In the genomic region with DNA sequence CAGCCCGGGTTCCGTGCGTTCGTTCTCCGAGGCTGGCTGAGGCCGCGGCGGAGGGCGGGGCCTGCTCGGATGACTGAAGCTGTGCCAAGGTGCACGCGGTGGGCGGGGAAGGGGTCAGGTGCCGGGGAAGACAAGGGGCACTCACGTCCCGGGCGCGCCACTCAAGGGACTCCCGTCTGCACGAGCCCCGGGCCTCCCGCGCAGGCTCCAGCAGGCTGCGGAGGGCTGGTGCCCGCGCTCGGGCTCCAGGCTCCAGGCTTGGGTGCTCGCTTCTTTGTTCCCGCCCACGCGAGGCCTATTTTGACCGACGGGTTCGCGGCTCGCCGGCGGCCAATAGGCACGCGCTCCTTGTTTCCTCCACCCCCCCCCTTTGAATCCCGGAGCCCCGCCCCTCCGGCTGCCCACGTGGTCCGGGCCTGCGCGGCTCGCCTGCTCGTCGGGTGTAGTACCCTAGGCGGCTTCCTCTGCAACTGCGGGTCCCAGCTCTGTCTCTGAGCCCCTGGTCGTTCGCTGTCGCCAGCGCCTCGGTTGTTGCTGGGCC, we compare ENCODE assay signal across 7 mouse cellular contexts. TPM values are rescaled to one million over a fixed set of nuclear protein-coding genes. Genes with fewer than 3 reads are reported as not detected.
DNase-seq lines count a peak whose midpoint lies in the region; ATAC-seq and TF ChIP-seq lines count a peak whose summit lies in the region.

A gene (minus strand): TSS at position 63 of the 541 bp plus-strand sequence.
A gene (plus strand): TSS at position 384 of the 541 bp plus-strand sequence.

- H3K27me3 ChIP-seq in embryonic facial prominence, embryonic 11.5 days (ENCODE audit: control insufficient read depth, insufficient read depth, low read length): no peaks in the 10 kb centered on the region
- no peaks in the 10 kb centered on the region for H3K27me3 ChIP-seq in kidney, adult 2 months (replicated peaks; ENCODE audit: control insufficient read depth, insufficient read depth, low read length)
- H3K27me3 ChIP-seq in limb, embryonic 12.5 days: no peaks in the 10 kb centered on the region
- no peaks in the 10 kb centered on the region for H3K27me3 ChIP-seq in midbrain, embryonic 15.5 days (replicated peaks)
- no peaks in the 10 kb centered on the region for H3K27me3 ChIP-seq in spleen, adult 2 months (ENCODE audit: control insufficient read depth, insufficient read depth, low read length)

- no peaks in the 10 kb centered on the region for H3K4me1 ChIP-seq in embryonic facial prominence, embryonic 11.5 days (ENCODE audit: control insufficient read depth, insufficient read depth, low read length)
- peaks cover 16% of the 10 kb centered on the region for H3K4me1 ChIP-seq in kidney, adult 2 months (ENCODE audit: control insufficient read depth, insufficient read depth, low read length)
- peaks cover 30% of the 10 kb centered on the region for H3K4me1 ChIP-seq in limb, embryonic 12.5 days (replicated peaks)
- peaks cover 52% of the 10 kb centered on the region for H3K4me1 ChIP-seq in midbrain, embryonic 15.5 days
- H3K4me1 ChIP-seq in spleen, adult 2 months (ENCODE audit: control insufficient read depth, insufficient read depth, insufficient read length): peaks cover 11% of the 10 kb centered on the region

- peak within 1 kb of the TSS; percentile 99 for H3K9ac ChIP-seq in embryonic facial prominence, embryonic 11.5 days (replicated peaks; ENCODE audit: low read length)
- H3K9ac ChIP-seq in limb, embryonic 12.5 days (replicated peaks): peak within 1 kb of the TSS; percentile 99
- peak within 1 kb of the TSS; percentile 99 for H3K9ac ChIP-seq in midbrain, embryonic 15.5 days

- H3K27ac ChIP-seq in embryonic facial prominence, embryonic 11.5 days (replicated peaks; ENCODE audit: low read depth, low read length): peak within 1 kb of the TSS; percentile 97
- H3K27ac ChIP-seq in kidney, adult 2 months (ENCODE audit: insufficient read depth, low read depth, low read length): peak within 1 kb of the TSS; percentile 96
- H3K27ac ChIP-seq in limb, embryonic 12.5 days: peak within 1 kb of the TSS; percentile 99
- peak within 1 kb of the TSS; percentile 100 for H3K27ac ChIP-seq in midbrain, embryonic 15.5 days
- peak within 1 kb of the TSS; percentile 97 for H3K27ac ChIP-seq in spleen, adult 2 months (ENCODE audit: insufficient read depth, low read length)

- peak within 1 kb of the TSS; percentile 84 for H3K4me2 ChIP-seq in embryonic facial prominence, embryonic 11.5 days (ENCODE audit: low read depth, low read length)
- H3K4me2 ChIP-seq in limb, embryonic 12.5 days: peak within 1 kb of the TSS; percentile 97
- H3K4me2 ChIP-seq in midbrain, embryonic 15.5 days: peak within 1 kb of the TSS; percentile 91

- H3K4me3 ChIP-seq in embryonic facial prominence, embryonic 11.5 days (ENCODE audit: low read depth, low read length): peak within 1 kb of the TSS; percentile 87
- peak within 1 kb of the TSS; percentile 92 for H3K4me3 ChIP-seq in kidney, adult 2 months (ENCODE audit: insufficient read depth, low read depth, low read length)
- H3K4me3 ChIP-seq in limb, embryonic 12.5 days (replicated peaks): peak within 1 kb of the TSS; percentile 93
- H3K4me3 ChIP-seq in midbrain, embryonic 15.5 days: peak within 1 kb of the TSS; percentile 86
- H3K4me3 ChIP-seq in spleen, adult 2 months (ENCODE audit: extremely low read depth, insufficient read depth, insufficient read length): peak within 1 kb of the TSS; percentile 99

- DNase-seq in adrenal gland, postnatal 14 days: peak; percentile 96
- DNase-seq in embryonic facial prominence, embryonic 11.5 days (ENCODE audit: low spot score): peak; percentile 96
- DNase-seq in heart, adult 11 months: peak; percentile 99
- DNase-seq in kidney, adult 2 months: peak; percentile 96
- DNase-seq in spleen, adult 2 months (ENCODE audit: low read depth in 1 of 2, low spot score in 2 of 2): peak; percentile 89 to 92

- TF ChIP-seq POLR2A in kidney, adult 2 months (IDR thresholded peaks at IDR 0.05; ENCODE audit: low read depth, low read length): no peak
- peak; percentile 49 for TF ChIP-seq POLR2A in spleen, adult 2 months (IDR thresholded peaks at IDR 0.05; ENCODE audit: low read depth, low read length)

- peak; percentile 86 for ATAC-seq in embryonic facial prominence, embryonic 11.5 days (replicated peaks; ENCODE audit: insufficient number of reproducible peaks, low FRiP score, low TSS enrichment, low read depth)
- ATAC-seq in limb, embryonic 12.5 days (ENCODE audit: insufficient number of reproducible peaks, insufficient read depth, low FRiP score, low TSS enrichment, low read depth): peak; percentile 88
- peak; percentile 89 for ATAC-seq in midbrain, embryonic 15.5 days (replicated peaks)

- TF ChIP-seq CTCF in kidney, adult 2 months (conservative IDR thresholded peaks at IDR 0.05; ENCODE audit: insufficient read depth, insufficient read length, low read depth, low read length): no peak
- TF ChIP-seq CTCF in spleen, adult 2 months (IDR thresholded peaks at IDR 0.05; ENCODE audit: extremely low read depth, insufficient read depth, insufficient read length, insufficient replicate concordance): no peak

- whole genome bisulfite sequencing in embryonic facial prominence, embryonic 11.5 days: 0% methylated on average over 48 of the region's 57 CpGs
- under 1% methylated on average over 57 of the region's 57 CpGs for WGBS in kidney, adult 2 months
- WGBS in limb, embryonic 12.5 days: under 1% methylated on average over 57 of the region's 57 CpGs
- under 1% methylated on average over 57 of the region's 57 CpGs for WGBS in midbrain, embryonic 15.5 days
- WGBS in spleen, adult 2 months: 2% methylated on average over 56 of the region's 57 CpGs

- H3K9me3 ChIP-seq in embryonic facial prominence, embryonic 11.5 days (replicated peaks; ENCODE audit: control insufficient read depth, low read length): no peaks in the 10 kb centered on the region
- no peaks in the 10 kb centered on the region for H3K9me3 ChIP-seq in limb, embryonic 12.5 days
- H3K9me3 ChIP-seq in midbrain, embryonic 15.5 days: no peaks in the 10 kb centered on the region

- no peaks in the 10 kb centered on the region; the same call in 1 of the 2 replicates for H3K36me3 ChIP-seq in embryonic facial prominence, embryonic 11.5 days (replicated peaks; ENCODE audit: control insufficient read depth, insufficient read depth, low read depth, low read length)
- H3K36me3 ChIP-seq in kidney, adult 2 months (ENCODE audit: control insufficient read depth, insufficient read depth, low read length): no peaks in the 10 kb centered on the region
- peaks cover 33% of the 10 kb centered on the region for H3K36me3 ChIP-seq in limb, embryonic 12.5 days
- H3K36me3 ChIP-seq in midbrain, embryonic 15.5 days (replicated peaks): peaks cover 6% of the 10 kb centered on the region; the same call in 1 of the 2 replicates
- H3K36me3 ChIP-seq in spleen, adult 2 months (ENCODE audit: control insufficient read depth, insufficient read depth, low read length): peaks cover 7% of the 10 kb centered on the region

RNA-seq across cellular contexts. Expression of the first gene that starts in this region (rescaled TPM):
- total RNA-seq in adrenal gland, postnatal 14 days (2021): 110 and 137 TPM in 2 replicates
- 270 and 281 TPM in 2 replicates for polyA plus RNA-seq in embryonic facial prominence, embryonic 11.5 days (2014; fragmentation: Nextera tagmentation; extraction: Ambion mirVana)
- 33.4 and 40.5 TPM in 2 replicates for polyA plus RNA-seq in kidney, adult 2 months (2012; rRNA removed)
- polyA plus RNA-seq in limb, embryonic 12.5 days (2016; fragmentation: Nextera tagmentation; extraction: Ambion mirVana): 257 and 266 TPM in 2 replicates
- 221 and 226 TPM in 2 replicates for polyA plus RNA-seq in midbrain, embryonic 15.5 days (2015; fragmentation: Nextera tagmentation; extraction: Ambion mirVana)
- 67.7 and 74.8 TPM in 2 replicates for polyA plus RNA-seq in spleen, adult 2 months (2012; rRNA removed)

RNA-seq across cellular contexts. Expression of the second gene that starts in this region (rescaled TPM):
- total RNA-seq in adrenal gland, postnatal 14 days (2021): 25.3 and 29.6 TPM in 2 replicates
- polyA plus RNA-seq in embryonic facial prominence, embryonic 11.5 days (2014; fragmentation: Nextera tagmentation; extraction: Ambion mirVana): 52.9 and 59.0 TPM in 2 replicates
- polyA plus RNA-seq in kidney, adult 2 months (2012; rRNA removed): 17.1 and 17.9 TPM in 2 replicates
- polyA plus RNA-seq in limb, embryonic 12.5 days (2016; fragmentation: Nextera tagmentation; extraction: Ambion mirVana): 48.2 and 52.1 TPM in 2 replicates
- 51.7 and 56.2 TPM in 2 replicates for polyA plus RNA-seq in midbrain, embryonic 15.5 days (2015; fragmentation: Nextera tagmentation; extraction: Ambion mirVana)
- polyA plus RNA-seq in spleen, adult 2 months (2012; rRNA removed): 20.6 and 24.6 TPM in 2 replicates

Comparison
In these comparisons a context has a peak if more than half of its experiments do, and no peak if none do; other contexts are left out.
1. Peak in every context shown above with its lines: DNase-seq, ATAC-seq, H3K4me3 ChIP-seq and H3K27ac ChIP-seq.